Mouse (Mus musculus): ENCODE data around the gene Mcm5. TPM values are rescaled to one million over a fixed set of nuclear protein-coding genes. Genes with fewer than 3 reads are reported as not detected.

Gene Mcm5
- polyA plus RNA-seq, 1 experiment = 0.91 TPM

Other genes starting within 250 kb of the Mcm5 start
- gene Isx, start 236.4 kb upstream of the Mcm5 start, polyA plus RNA-seq (2012; ENCODE audit: insufficient read depth, insufficient read length, missing spikeins) = not detected in 2 replicates
- gene Hmgxb4, start 116.2 kb upstream of the Mcm5 start, polyA plus RNA-seq (2012; ENCODE audit: insufficient read depth, insufficient read length, missing spikeins) = 7.4 and 9.7 TPM in 2 replicates
- 21.7 and 21.8 TPM in 2 replicates for gene Tom1, start 75.9 kb upstream of the Mcm5 start, polyA plus RNA-seq (2012; ENCODE audit: insufficient read depth, insufficient read length, missing spikeins)
- gene Hmox1, start 15.9 kb upstream of the Mcm5 start, polyA plus RNA-seq (2012; ENCODE audit: insufficient read depth, insufficient read length, missing spikeins) = 9.7 and 15.4 TPM in 2 replicates
- gene Rasd2, start 104.4 kb downstream of the Mcm5 start, polyA plus RNA-seq (2012; ENCODE audit: insufficient read depth, insufficient read length, missing spikeins) = 0.48 TPM in 1 of 2 replicates, not detected in the other